ENCODE assay signal across 8 mouse cellular contexts in genomic region chr1:188947794-188948193, GRCm38 (mm10). TPM values are rescaled to one million over a fixed set of nuclear protein-coding genes. Genes with fewer than 3 reads are reported as not detected.
DNase-seq lines count a peak whose midpoint lies in the region; ATAC-seq and TF ChIP-seq lines count a peak whose summit lies in the region.

No protein-coding gene starts in this region.

- ATAC-seq in forebrain, embryonic 16.5 days, result no peak
- no peak for ATAC-seq in midbrain, postnatal 0 days (ENCODE audit: low FRiP score)
- no peak for ATAC-seq in midbrain, embryonic 15.5 days (replicated peaks)

- no peaks in the 10 kb centered on the region for H3K27me3 ChIP-seq in forebrain, embryonic 10.5 days (ENCODE audit: poor library complexity, severe bottlenecking)
- no peaks in the 10 kb centered on the region for H3K27me3 ChIP-seq in forebrain, embryonic 16.5 days (replicated peaks; ENCODE audit: control insufficient read depth, insufficient read depth, low read length)
- no peaks in the 10 kb centered on the region for H3K27me3 ChIP-seq in midbrain, postnatal 0 days (ENCODE audit: insufficient read depth, low read length)
- H3K27me3 ChIP-seq in midbrain, embryonic 15.5 days (replicated peaks), result no peaks in the 10 kb centered on the region

- peak; percentile 21 for DNase-seq in forebrain, embryonic 10.5 days (ENCODE audit: extremely low spot score, low spot score)
- no peak for DNase-seq in midbrain, postnatal 0 days (ENCODE audit: low spot score)
- DNase-seq in testis, postnatal 10 days (ENCODE audit: low spot score), result peak; percentile 64
- DNase-seq in yolk sac, embryonic 10.5 days (ENCODE audit: low spot score), result no peak
- DNase-seq in ovary, postnatal 14 days (ENCODE audit: low spot score), result no peak

- H3K4me2 ChIP-seq in forebrain, embryonic 16.5 days (ENCODE audit: low read length), result no peak overlapping the region
- no peak overlapping the region for H3K4me2 ChIP-seq in midbrain, postnatal 0 days (ENCODE audit: low read depth, low read length, poor library complexity, severe bottlenecking)
- H3K4me2 ChIP-seq in midbrain, embryonic 15.5 days, result no peak overlapping the region

- TF ChIP-seq POLR2A in cortical plate, adult 2 months (IDR thresholded peaks at IDR 0.05; ENCODE audit: extremely low read depth, insufficient read depth, low read length), result no peak

- H3K27ac ChIP-seq in forebrain, embryonic 10.5 days, result no peak overlapping the region
- no peak overlapping the region for H3K27ac ChIP-seq in forebrain, embryonic 16.5 days (ENCODE audit: low read length)
- no peak overlapping the region for H3K27ac ChIP-seq in midbrain, postnatal 0 days (ENCODE audit: low read depth, low read length)
- H3K27ac ChIP-seq in midbrain, embryonic 15.5 days, result no peak overlapping the region
- H3K27ac ChIP-seq in cortical plate, adult 2 months (ENCODE audit: insufficient read depth, low read length), result no peak overlapping the region

- no peaks in the 10 kb centered on the region for H3K36me3 ChIP-seq in forebrain, embryonic 10.5 days (replicated peaks)
- H3K36me3 ChIP-seq in forebrain, embryonic 16.5 days (ENCODE audit: control insufficient read depth, insufficient read depth), result no peaks in the 10 kb centered on the region
- H3K36me3 ChIP-seq in midbrain, postnatal 0 days (ENCODE audit: insufficient read depth, low read length), result no peaks in the 10 kb centered on the region
- H3K36me3 ChIP-seq in midbrain, embryonic 15.5 days (replicated peaks), result no peaks in the 10 kb centered on the region

- 63% methylated on average over 5 of the region's 5 CpGs for WGBS in forebrain, embryonic 10.5 days
- WGBS in forebrain, embryonic 16.5 days, result 70% methylated on average over 5 of the region's 5 CpGs
- WGBS in midbrain, postnatal 0 days, result 60% methylated on average over 5 of the region's 5 CpGs
- 71% methylated on average over 5 of the region's 5 CpGs for WGBS in midbrain, embryonic 15.5 days

- H3K4me1 ChIP-seq in forebrain, embryonic 10.5 days, result peaks cover 15% of the 10 kb centered on the region
- H3K4me1 ChIP-seq in forebrain, embryonic 16.5 days (replicated peaks; ENCODE audit: control insufficient read depth, insufficient read depth, low read length), result peaks cover 5% of the 10 kb centered on the region; the same call in 1 of the 2 replicates
- H3K4me1 ChIP-seq in midbrain, postnatal 0 days (ENCODE audit: insufficient read depth, low read length), result no peaks in the 10 kb centered on the region
- H3K4me1 ChIP-seq in midbrain, embryonic 15.5 days, result no peaks in the 10 kb centered on the region
- H3K4me1 ChIP-seq in cortical plate, adult 2 months (ENCODE audit: control insufficient read depth, insufficient read depth, low read length), result no peaks in the 10 kb centered on the region

- no peaks in the 10 kb centered on the region for H3K9me3 ChIP-seq in forebrain, embryonic 10.5 days
- no peaks in the 10 kb centered on the region for H3K9me3 ChIP-seq in forebrain, embryonic 16.5 days (ENCODE audit: control insufficient read depth, low read length)
- no peaks in the 10 kb centered on the region for H3K9me3 ChIP-seq in midbrain, postnatal 0 days (ENCODE audit: low read length)
- no peaks in the 10 kb centered on the region for H3K9me3 ChIP-seq in midbrain, embryonic 15.5 days

- TF ChIP-seq CTCF in midbrain, postnatal 0 days (IDR thresholded peaks at IDR 0.05), result peak; percentile 49
- peak; percentile 29; the same call in 1 of the 2 replicates for TF ChIP-seq CTCF in cortical plate, adult 2 months (IDR thresholded peaks at IDR 0.05; ENCODE audit: extremely low read depth, insufficient read depth, low read length)

- no peak overlapping the region for H3K4me3 ChIP-seq in forebrain, embryonic 10.5 days
- H3K4me3 ChIP-seq in forebrain, embryonic 16.5 days (replicated peaks; ENCODE audit: low read length), result no peak overlapping the region
- H3K4me3 ChIP-seq in midbrain, postnatal 0 days (ENCODE audit: low read depth, low read length), result no peak overlapping the region
- H3K4me3 ChIP-seq in midbrain, embryonic 15.5 days, result no peak overlapping the region
- no peak overlapping the region for H3K4me3 ChIP-seq in cortical plate, adult 2 months (ENCODE audit: insufficient read depth, low read length)

- H3K9ac ChIP-seq in forebrain, embryonic 16.5 days (replicated peaks; ENCODE audit: low read depth, low read length), result no peak overlapping the region
- H3K9ac ChIP-seq in midbrain, postnatal 0 days (replicated peaks; ENCODE audit: low read length, poor library complexity, severe bottlenecking), result no peak overlapping the region
- no peak overlapping the region for H3K9ac ChIP-seq in midbrain, embryonic 15.5 days

RNA-seq across cellular contexts. Expression of gene Kctd3, which starts 59.8 kb away (rescaled TPM):
- polyA plus RNA-seq in forebrain, embryonic 10.5 days (2016; fragmentation: Nextera tagmentation; extraction: Ambion mirVana), result 27.4 and 27.9 TPM in 2 replicates
- polyA plus RNA-seq in forebrain, embryonic 16.5 days (2015; fragmentation: Nextera tagmentation; extraction: Ambion mirVana), result 43.9 and 46.7 TPM in 2 replicates
- 86.8 and 90.4 TPM in 2 replicates for total RNA-seq in midbrain, postnatal 0 days (2014; rRNA removed)
- polyA plus RNA-seq in midbrain, postnatal 0 days (2015; fragmentation: Nextera tagmentation; extraction: Ambion mirVana), result 47.4 and 47.7 TPM in 2 replicates
- polyA plus RNA-seq in midbrain, embryonic 15.5 days (2015; fragmentation: Nextera tagmentation; extraction: Ambion mirVana), result 51.5 and 54.5 TPM in 2 replicates
- 87.2 and 91.9 TPM in 2 replicates for polyA plus RNA-seq in cortical plate, adult 2 months (2012; rRNA removed)

Comparison
In these comparisons a context has a peak if more than half of its experiments do, and no peak if none do; other contexts are left out.
1. DNase-seq: peak in forebrain, embryonic 10.5 days (single experiment) and testis, postnatal 10 days (single experiment); none in midbrain, postnatal 0 days (single experiment), yolk sac, embryonic 10.5 days (single experiment) and ovary, postnatal 14 days (single experiment).